18 mouse cellular contexts compared by ENCODE assay signal in genomic region chr10:66782025-66782424, GRCm38 (mm10).
A peak's percentile ranks its signal among the peaks of the same experiment; 100 is the strongest.
DNase-seq lines count a peak whose midpoint lies in the region; ATAC-seq and TF ChIP-seq lines count a peak whose summit lies in the region.
"Had no signal": no experiment of that assay in that cellular context is flagged by ENCODE, and none has a peak within 500 bp of the region (broad histone marks: within the 10 kb centered on the region; RNA-seq: fewer than 3 reads in every experiment).

No protein-coding gene starts in this region.

- H3K4me2 ChIP-seq in lung, postnatal 0 days (replicated peaks; ENCODE audit: low read depth, low read length), result no peak overlapping the region
- no peak overlapping the region for H3K4me2 ChIP-seq in stomach, postnatal 0 days (replicated peaks; ENCODE audit: low read depth)
- H3K4me2 ChIP-seq: embryonic facial prominence, embryonic 13.5 days; midbrain, embryonic 11.5 days; neural tube, embryonic 15.5 days had no signal

- no peak overlapping the region for H3K4me3 ChIP-seq in lung, postnatal 0 days (ENCODE audit: low read depth, low read length)
- no peak overlapping the region for H3K4me3 ChIP-seq in ES-E14 (ENCODE audit: insufficient read depth in 1 of 2, low read depth in 1 of 2, low read length in 2 of 2, poor library complexity in 1 of 2, severe bottlenecking in 1 of 2)
- no peak overlapping the region for H3K4me3 ChIP-seq in stomach, postnatal 0 days (ENCODE audit: low read depth, low read length)
- H3K4me3 ChIP-seq: embryonic facial prominence, embryonic 13.5 days; gastrocnemius, adult 2 months; neural tube, embryonic 15.5 days had no signal

- no peak for TF ChIP-seq EP300 in lung, postnatal 0 days (IDR thresholded peaks at IDR 0.05)
- TF ChIP-seq EP300 in stomach, postnatal 0 days (optimal IDR thresholded peaks at IDR 0.05), result no peak

- 90% methylated on average over 5 of the region's 5 CpGs for WGBS in lung, postnatal 0 days
- WGBS in stomach, postnatal 0 days, result 94% methylated on average over 5 of the region's 5 CpGs

- peak; percentile 51 for DNase-seq in heart, adult 11 months
- no peak for DNase-seq in heart, postnatal 4 days
- no peak for DNase-seq in lung, postnatal 0 days (ENCODE audit: low spot score)
- DNase-seq in lung, adult 18-20 months, result no peak
- DNase-seq in ES-E14 (ENCODE audit: low read depth, low spot score), result peak; percentile 27
- no peak for DNase-seq in stomach, postnatal 0 days (ENCODE audit: low spot score)
- DNase-seq in embryo, embryonic 9.5 days (ENCODE audit: extremely low spot score), result no peak
- no peak for DNase-seq in adrenal gland, adult (ENCODE audit: inconsistent age in 2 of 2, low spot score in 1 of 2)
- DNase-seq: cerebellum, postnatal 36 days; gastrocnemius, adult 2 months; heart, adult 18-20 months; kidney, postnatal 25 days; thymus, postnatal 36 days had no signal

- H3K27me3 ChIP-seq in lung, postnatal 0 days (replicated peaks; ENCODE audit: insufficient read depth, low read length), result no peaks in the 10 kb centered on the region
- H3K27me3 ChIP-seq in stomach, postnatal 0 days (ENCODE audit: control insufficient read depth, insufficient read depth, low read length), result no peaks in the 10 kb centered on the region
- H3K27me3 ChIP-seq: embryonic facial prominence, embryonic 13.5 days; neural tube, embryonic 15.5 days had no signal

- TF ChIP-seq CTCF in lung, postnatal 0 days (IDR thresholded peaks at IDR 0.05), result peak; percentile 26; the same call in 1 of the 2 replicates
- peak; percentile 37 for TF ChIP-seq CTCF in stomach, postnatal 0 days (IDR thresholded peaks at IDR 0.05; ENCODE audit: low read depth)

- in situ Hi-C loops in ES-E14 (cut with MboI; ENCODE audit: low sequenced_read_pairs in 2 of 2, unreplicated experiment in 2 of 2), result no loop called here

- no peak for ATAC-seq in lung, postnatal 0 days
- ATAC-seq in stomach, postnatal 0 days (ENCODE audit: low FRiP score, low TSS enrichment), result no peak
- ATAC-seq: intestine, embryonic 16.5 days had no signal

- no peak overlapping the region for H3K27ac ChIP-seq in lung, postnatal 0 days (ENCODE audit: low read length)
- no peak overlapping the region for H3K27ac ChIP-seq in ES-E14 (ENCODE audit: insufficient read depth, low read depth, low read length, poor library complexity, severe bottlenecking)
- no peak overlapping the region for H3K27ac ChIP-seq in stomach, postnatal 0 days (replicated peaks)
- H3K27ac ChIP-seq: embryonic facial prominence, embryonic 13.5 days; gastrocnemius, adult 2 months; macrophage; neural tube, embryonic 15.5 days had no signal

- H3K36me3 ChIP-seq in lung, postnatal 0 days (ENCODE audit: insufficient read depth, low read length), result no peaks in the 10 kb centered on the region
- H3K36me3 ChIP-seq in ES-E14 (ENCODE audit: control insufficient read depth, insufficient read depth, low read length, poor library complexity, severe bottlenecking), result no peaks in the 10 kb centered on the region
- no peaks in the 10 kb centered on the region for H3K36me3 ChIP-seq in stomach, postnatal 0 days (ENCODE audit: control insufficient read depth, insufficient read depth, low read length)
- H3K36me3 ChIP-seq: embryonic facial prominence, embryonic 13.5 days; neural tube, embryonic 15.5 days had no signal

- no peaks in the 10 kb centered on the region for H3K4me1 ChIP-seq in lung, postnatal 0 days (ENCODE audit: insufficient read depth, low read depth, low read length)
- H3K4me1 ChIP-seq in ES-E14 (ENCODE audit: control insufficient read depth in 2 of 2, insufficient read depth in 2 of 2, low read length in 2 of 2, poor library complexity in 1 of 2), result no peaks in the 10 kb centered on the region
- no peaks in the 10 kb centered on the region for H3K4me1 ChIP-seq in stomach, postnatal 0 days (replicated peaks; ENCODE audit: control insufficient read depth, insufficient read depth)
- H3K4me1 ChIP-seq: neural tube, embryonic 15.5 days had no signal

- H3K9me3 ChIP-seq in lung, postnatal 0 days (ENCODE audit: low read length), result no peaks in the 10 kb centered on the region
- H3K9me3 ChIP-seq in ES-E14 (ENCODE audit: control insufficient read depth, insufficient read depth, low read depth, low read length), result no peaks in the 10 kb centered on the region
- H3K9me3 ChIP-seq in stomach, postnatal 0 days (ENCODE audit: control insufficient read depth, low read length), result no peaks in the 10 kb centered on the region
- H3K9me3 ChIP-seq: embryonic facial prominence, embryonic 13.5 days; neural tube, embryonic 15.5 days had no signal

- H3K9ac ChIP-seq in lung, postnatal 0 days (replicated peaks; ENCODE audit: low read depth), result no peak overlapping the region
- H3K9ac ChIP-seq in ES-E14 (ENCODE audit: insufficient read depth, low read depth, low read length, poor library complexity, severe bottlenecking), result no peak overlapping the region
- H3K9ac ChIP-seq in stomach, postnatal 0 days (ENCODE audit: low read length), result no peak overlapping the region
- H3K9ac ChIP-seq: embryonic facial prominence, embryonic 13.5 days; neural tube, embryonic 15.5 days had no signal

TF ChIP-seq in ES-E14, 5 proteins besides CTCF, POLR2A, EP300 and RAD21:
- TF ChIP-seq CHD2 (IDR thresholded peaks at IDR 0.05; ENCODE audit: low read depth, low read length) (no peak), ZNF384 (IDR thresholded peaks at IDR 0.05; ENCODE audit: low read depth, low read length) (no peak), ZC3H11A (IDR thresholded peaks at IDR 0.05; ENCODE audit: borderline replicate concordance, low read depth, low read length) (peak; percentile 55; the same call in 1 of the 2 replicates)

Comparison
In these comparisons a context has a peak if more than half of its experiments do, and no peak if none do; other contexts are left out.
1. DNase-seq: peak in heart, adult 11 months (single experiment) and ES-E14 (single experiment); none in heart, postnatal 4 days (single experiment), lung, postnatal 0 days (single experiment), lung, adult 18-20 months (0 of 2), stomach, postnatal 0 days (single experiment), embryo, embryonic 9.5 days (single experiment) and adrenal gland, adult (0 of 2).